Mouse (Mus musculus) erythroblast, adult 5-6 weeks (primary cell): ENCODE measurements around the gene Por. TPM values are rescaled to one million over a fixed set of nuclear protein-coding genes. Genes with fewer than 3 reads are reported as not detected.

Experiments
- ATAC-seq: replicated peaks from 2 replicates; pipeline ENCODE4 v1.8.0; 2016; ENCODE audit warnings: moderate number of reproducible peaks, mild to moderate bottlenecking, moderate TSS enrichment, inconsistent platforms; ENCODE audit not compliant: poor library complexity, low FRiP score, severe bottlenecking
- total RNA-seq, 2 experiments: library from RNA; stranded (forward) in 1 of 2; stranded (reverse) in 1 of 2; fragments of 150-400 nt in 1 of 2; fragments of 200-764, 138-1000 nt in 1 of 2; gene quantifications; 2 replicates each; pipeline versions ENCODE4 v1.2.3 to v1.2.4; 2015 to 2017; ENCODE audit warnings: low replicate concordance in 2 of 2

Gene Por
- 8.8 and 9.0 TPM in 2 replicates for total RNA-seq (2015; ENCODE audit: low replicate concordance)
- 9.9 and 14.5 TPM in 2 replicates for total RNA-seq (2017; ENCODE audit: low replicate concordance)

DNA sequence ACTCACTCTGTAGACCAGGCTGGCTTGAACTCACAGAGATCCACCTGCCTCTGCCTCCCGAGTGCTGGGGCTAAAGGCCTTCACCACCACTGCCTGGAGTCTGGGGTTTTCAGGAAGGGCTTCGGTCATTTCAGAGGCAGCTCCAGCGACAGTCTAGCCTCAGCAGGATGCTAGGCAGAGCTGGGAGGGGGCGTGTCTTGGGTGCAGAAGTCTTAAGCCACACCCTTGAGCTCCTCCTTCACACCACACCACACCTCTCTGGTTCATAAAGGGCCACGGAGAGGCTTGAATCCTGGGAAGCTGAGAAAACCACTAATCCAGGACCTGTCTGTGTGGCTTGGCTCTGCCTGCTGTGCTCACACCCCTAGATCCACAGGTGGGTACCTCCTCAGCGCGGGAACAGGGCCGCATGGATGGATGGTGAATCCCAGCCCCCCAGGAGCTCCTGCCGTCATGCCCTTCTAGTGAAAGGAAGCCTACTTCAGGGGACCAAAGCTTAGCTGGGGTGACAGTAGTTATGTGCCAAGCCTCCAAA lies at the start of gene Por:
Gene Por, plus strand, starts transcription at position 293 of the 535 bp plus-strand sequence.
- ATAC-seq = peak; percentile 77; the same call in 1 of the 2 replicates

DNA sequence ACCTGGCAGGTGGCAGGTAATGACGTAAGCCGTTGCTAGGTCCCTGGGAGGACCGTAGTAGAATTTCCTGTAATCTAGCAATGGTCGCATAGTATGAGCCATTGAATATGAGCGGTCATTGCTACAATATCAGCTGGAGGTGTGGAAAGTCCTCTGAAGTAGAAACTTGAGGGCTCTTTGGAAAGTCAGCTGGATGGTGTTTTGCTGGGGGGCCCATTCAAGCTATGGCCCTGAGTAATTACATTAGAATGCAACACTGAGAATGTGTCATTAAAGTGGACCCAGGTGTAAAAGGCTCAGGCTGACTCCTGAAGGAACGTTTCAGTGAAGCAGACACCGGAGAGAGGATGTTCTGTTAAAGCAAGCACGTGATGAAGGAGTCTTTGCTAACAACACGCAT lies 49.3 kb upstream of the Por start:
- no peak for ATAC-seq

DNA sequence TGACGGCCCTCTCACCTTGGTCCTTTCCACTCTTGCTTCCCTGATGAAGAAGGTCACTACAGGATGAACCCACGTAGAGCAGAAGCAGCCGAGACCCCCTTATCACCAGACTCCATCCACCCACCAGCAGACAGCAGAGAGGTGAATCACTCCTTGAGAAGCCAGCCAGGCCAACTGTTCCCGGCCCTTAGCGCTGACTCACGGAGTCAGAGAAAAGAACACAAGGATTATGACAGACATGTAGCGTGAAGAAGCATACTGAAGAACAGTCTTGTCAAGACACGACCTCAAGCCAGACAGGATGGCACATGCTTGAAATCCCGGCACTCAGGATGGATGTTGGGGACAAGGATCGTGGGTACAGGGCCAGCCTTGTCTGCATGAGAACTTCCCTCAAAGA lies 48.1 kb upstream of the Por start:
- no peak for ATAC-seq

DNA sequence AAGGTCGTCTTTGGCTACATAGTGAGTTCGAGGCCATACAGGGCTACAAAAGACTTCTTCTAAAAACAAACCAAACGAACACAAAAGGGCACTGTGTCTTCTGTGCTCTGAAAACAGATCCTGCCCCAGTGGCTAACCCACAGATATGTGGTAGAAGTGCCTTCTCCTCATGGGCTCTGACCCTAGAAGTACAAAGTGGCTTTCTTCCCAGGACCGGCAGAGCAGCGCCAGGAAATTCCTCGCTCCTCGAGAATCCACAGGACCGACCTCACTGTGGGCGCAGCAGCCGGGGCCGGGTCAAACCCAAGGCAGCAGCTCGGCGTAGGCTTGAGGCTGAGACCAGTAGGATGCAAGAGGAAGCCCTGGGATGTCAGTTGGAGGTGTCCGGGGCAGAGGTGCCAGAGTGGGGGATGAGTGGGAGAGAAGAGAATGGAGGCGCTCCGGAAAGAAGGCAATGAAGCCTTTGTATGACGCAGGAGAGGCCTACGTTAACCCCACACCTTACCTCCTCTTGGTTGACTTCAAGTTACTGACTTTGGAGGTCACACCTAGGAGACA lies 46.7 kb upstream of the Por start:
- peak; percentile 39; the same call in 1 of the 2 replicates for ATAC-seq

- ATAC-seq = no peak
Measured at GRCm38 (mm10) chr5:135628916-135629315, 40.9 kb upstream of the Por start.

DNA sequence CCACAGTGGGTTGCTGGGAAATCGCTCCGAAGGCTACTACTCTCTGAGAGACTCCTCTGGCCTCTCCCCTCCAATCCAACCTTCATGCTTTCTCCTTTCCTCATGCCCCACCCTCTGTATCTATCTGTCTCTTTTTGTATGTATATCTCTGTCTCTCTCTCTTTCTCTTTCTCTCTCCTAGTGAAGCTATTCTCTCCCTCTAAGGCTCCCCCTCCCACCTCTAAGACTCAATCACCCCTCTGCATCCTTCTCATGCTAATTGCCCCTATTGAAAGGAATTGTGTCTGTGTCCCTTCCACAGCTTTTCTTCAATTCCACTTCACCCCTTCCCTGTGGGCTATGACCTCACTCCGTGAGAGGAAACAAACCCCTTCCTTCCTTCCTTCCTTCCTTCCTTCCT lies 40.4 kb upstream of the Por start:
- no peak for ATAC-seq

DNA sequence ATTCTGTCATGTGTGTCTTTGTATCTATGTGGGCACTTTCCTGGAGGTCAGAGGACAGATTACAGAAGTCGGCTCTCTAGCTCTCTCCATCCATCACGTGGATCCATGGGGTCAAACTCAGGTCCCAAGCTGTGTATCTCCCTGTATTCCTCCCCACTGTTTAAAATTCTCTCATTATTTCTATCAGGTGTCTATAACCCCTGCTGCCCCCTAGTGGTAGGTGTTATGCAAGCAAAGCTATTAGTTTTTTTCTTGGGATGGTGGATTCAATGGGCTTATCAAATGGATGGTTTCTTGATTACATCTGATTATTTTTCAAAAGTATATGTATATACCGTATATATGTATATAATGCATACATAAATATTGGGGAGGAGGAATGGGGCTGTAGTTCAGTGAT lies 39.2 kb upstream of the Por start:
- ATAC-seq = 0 out of 2 replicates have a peak, but pooled peaks have one; percentile 28

- peak; percentile 96 for ATAC-seq
Measured at GRCm38 (mm10) chr5:135632117-135632796, 37.6 kb upstream of the Por start, which contains the start of gene Rhbdd2. Rhbdd2 (plus strand) TSS chr5:135632618.

- peak; percentile 46 for ATAC-seq
Measured at GRCm38 (mm10) chr5:135632797-135633144, 37.1 kb upstream of the Por start.

DNA sequence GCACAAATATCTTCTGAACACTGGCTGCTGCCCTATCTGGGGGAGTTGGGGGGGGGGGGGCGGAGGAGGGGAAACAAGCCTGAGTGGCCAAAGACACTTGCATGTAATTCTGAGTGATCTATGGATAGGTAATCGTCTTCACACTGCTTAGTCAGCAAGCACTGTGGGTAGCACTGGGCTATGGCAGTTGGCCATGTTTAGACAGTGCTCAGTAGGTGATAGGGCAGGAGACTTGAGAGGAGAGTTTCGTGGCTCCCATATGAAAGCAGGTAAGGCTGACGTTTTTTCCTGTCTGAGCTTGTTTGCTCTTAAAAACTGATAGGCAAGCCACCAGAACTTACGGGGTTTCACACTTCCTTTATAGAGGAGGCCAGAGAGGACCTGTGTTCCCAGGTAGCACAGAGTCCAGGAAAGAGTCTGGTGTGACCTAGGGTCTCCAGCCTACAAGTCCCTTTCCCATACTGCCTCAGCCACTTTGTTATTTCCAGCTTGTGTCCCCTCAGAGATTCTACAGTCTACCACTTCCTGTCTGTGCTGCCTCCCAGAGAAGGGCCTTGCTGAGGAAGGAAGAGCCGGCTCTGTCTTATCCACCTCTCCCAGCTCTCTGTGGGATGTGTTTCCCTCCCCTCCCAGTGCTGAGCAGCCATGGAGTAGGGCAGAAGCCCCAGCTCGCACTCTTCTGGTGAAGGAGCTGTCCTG lies 29.9 kb upstream of the Por start:
- ATAC-seq = no peak

- ATAC-seq = no peak
Measured at GRCm38 (mm10) chr5:135640459-135640789, 29.4 kb upstream of the Por start.

DNA sequence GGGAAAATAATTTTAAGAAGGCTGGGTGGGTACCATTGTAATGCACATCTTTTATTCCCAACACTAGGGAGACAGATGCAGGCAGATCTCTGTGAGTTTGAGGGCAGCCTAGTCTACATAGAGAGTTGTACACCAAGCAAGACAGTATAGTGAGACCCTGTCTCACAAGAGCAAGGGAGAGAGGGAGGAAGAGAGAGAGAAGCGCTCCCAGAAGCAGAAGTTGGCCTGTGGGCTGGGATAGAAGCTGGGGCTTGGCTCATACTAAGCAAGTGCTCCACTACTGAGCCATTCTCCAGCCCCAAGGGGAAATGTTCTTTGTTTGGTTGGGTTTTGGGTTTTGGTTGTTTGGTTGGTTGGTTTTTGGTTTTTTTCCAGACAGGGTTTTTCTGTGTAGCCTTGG lies 28.8 kb upstream of the Por start:
- ATAC-seq = no peak

DNA sequence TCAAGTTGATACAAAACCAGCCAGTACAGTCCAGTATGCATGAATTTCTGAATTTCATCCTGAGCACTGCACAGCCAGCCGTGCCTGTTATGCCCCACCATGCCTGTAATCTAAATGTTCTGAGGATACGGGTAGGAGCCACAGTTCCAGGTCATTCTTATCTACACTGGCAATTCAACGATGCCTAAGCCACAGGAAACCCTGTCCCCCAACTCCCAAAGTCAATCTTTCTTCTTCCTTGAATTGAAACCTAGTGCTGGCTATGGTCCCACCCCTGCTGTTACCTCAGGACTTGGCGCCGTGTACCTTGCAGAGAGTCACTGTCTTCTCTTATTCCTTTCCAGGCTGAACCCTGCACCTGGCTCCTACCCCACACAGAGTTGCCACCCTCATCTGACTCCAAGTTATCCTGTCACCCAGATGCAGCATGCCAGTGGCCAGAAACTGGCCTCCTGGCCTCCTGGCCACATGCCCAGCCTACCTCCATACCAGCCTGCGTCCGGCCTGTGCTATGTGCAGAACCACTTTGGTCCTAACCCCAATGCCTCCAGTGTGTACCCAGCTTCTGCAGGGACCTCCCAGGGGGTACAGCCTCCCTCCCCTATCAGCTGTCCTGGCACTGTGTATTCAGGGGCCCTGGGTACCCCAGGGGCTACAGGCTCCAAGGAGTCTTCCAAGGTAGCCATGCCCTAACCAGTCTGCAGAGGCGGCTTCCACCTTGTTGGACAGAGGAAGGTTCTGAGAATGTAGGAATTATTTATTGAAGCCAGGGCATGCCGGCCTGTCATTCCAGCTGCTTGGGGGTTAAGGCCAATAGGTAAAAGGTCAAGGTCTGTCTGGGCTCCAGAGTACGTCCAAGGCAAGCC lies 26.9 kb upstream of the Por start:
- no peak for ATAC-seq

DNA sequence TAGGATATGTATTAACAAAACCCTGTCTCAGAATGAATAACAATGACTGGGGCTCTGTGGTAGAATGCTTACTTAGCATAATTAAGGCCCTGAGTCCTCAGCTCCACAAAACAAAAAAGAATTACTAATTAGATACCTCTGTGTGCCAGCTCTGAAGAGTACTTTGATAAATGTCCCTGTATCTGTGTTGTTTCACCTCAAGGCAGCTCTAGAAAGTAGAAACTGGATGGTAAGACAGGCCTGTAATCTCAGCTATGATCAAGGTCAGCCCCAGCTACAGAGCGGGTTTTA lies 26.3 kb upstream of the Por start:
- ATAC-seq = no peak

DNA sequence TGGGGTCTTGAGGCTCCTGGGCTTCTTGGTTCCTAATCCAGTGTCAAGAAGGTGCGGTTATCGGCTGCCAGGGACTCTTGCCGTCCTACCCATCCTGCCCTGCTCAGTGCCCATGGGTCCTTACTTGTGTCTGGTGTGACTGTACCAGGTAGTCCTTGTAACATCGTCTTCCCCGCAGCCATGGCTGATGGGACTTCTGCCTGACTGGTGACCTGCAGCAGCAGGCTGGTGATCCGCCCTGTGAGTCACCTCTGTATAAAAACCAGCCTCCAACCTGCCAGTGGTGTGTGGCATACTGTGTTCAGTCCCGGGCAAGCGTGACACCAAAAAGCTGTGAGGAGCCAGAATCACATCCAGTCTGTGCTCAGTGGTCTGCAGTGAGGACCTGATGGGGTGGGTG lies 26.0 kb upstream of the Por start:
- no peak for ATAC-seq

GRCm38 (mm10) chr5:135645330-135645729 lies 24.5 kb upstream of the Por start:
- ATAC-seq = no peak

GRCm38 (mm10) chr5:135646038-135646437 lies 23.8 kb upstream of the Por start:
- ATAC-seq = no peak

DNA sequence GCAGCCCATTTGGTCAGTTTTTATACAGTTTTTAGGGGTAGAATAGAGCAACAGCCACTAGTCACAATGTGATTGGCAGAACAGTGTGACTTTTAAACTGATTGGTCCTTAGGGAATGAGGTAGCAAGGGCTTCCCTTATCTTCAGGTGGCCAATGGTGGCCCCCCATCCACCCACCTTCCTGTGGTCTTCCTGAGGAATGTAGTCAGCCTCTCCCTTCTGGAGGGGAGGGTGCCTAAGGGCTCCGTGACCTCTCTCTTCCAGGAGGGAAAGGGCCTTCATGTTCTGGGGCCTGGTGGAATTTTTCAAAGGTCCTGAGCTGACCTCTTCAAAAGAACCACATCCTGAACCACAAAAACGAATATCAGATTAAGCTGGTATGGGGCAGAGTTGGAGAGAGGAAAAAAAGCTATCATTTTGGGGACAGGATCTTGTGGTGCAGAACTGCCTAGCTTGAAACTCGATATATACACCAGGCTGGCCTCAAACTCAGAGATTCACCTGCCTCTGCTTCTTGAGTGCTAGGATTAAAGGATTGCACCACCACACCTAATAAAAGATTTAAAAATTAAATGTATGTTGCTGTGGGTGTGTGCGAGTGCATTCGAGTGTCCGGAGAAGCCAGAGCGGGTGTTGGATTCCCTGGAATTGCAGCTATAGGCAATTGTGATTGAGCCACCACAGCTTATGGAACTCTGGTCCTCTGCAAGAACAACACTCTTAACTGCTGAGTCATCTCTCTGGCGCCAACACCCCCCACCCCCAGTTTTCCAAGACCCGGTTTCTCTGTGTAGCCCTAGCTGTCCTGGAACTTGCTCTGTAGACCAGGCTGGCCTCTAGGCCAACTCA lies 21.1 kb upstream of the Por start:
- ATAC-seq = no peak

DNA sequence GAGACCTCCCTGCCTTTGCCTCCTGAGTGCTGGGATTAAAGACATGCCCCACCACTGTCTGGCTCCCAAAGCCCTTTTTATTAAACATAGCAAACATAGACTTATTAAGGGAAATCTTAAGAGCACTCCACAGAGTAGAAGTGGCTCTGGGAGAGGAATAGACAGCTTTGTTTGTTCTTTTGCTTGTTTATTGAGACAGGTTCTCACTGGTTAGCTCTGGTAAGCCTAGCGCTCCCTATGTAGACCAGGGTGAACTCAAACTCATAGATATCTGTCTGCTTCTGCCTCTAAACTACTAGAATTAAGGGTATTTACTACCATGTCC lies 20.6 kb upstream of the Por start:
- ATAC-seq = no peak
